Mouse (Mus musculus) 3134 (cell line): ENCODE data around the gene Scyl3.

Experiments used
- DNase-seq: peaks from one replicate; pipeline ENCODE4 v3.0.0-alpha.2; 2011; ENCODE audit warnings: low spot score; ENCODE audit not compliant: insufficient read length; ENCODE audit errors: extremely low read depth

The Scyl3 gene

DNA sequence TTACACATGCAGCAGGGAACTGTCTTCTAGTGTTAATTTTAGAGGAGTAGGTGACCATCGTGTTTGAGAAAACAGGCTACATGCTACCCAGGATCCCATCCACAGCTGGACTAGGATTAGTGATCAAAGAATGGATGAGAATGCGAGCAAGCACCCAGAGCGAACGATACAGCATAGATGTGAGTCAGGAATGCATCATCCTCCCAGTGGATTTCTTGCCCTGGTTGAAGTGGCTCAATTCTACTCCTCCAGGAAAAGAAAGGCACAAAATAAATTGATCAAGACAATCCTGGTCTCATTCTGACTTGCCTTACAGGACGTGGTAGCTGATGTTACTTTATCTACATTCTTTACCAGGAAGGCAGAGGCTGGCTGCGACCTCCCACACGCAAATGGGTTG lies at the start of gene Scyl3:
Scyl3 (plus strand) TSS at position 255 of the 400 bp plus-strand sequence.
- no peak for DNase-seq

DNA sequence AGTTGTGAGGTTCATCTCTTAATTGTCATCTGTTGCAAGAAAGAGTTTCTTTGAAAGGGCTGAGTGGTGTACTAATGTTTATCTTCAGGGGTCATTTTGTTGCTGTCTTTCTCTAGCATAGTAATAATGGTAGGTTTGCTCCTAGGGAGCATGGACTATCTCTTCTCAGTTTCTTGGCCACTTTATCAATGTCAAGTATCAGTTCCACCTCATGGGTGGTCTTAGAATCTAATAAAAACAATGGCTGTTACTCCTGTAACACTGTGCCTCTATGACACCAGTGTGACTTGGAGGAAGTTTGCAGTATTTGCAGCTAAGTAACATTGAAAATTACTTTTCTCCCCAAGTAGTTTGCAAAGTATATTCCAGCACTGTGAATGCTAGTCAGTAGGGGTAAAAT lies 39.3 kb upstream of the Scyl3 start:
- no peak for DNase-seq

DNA sequence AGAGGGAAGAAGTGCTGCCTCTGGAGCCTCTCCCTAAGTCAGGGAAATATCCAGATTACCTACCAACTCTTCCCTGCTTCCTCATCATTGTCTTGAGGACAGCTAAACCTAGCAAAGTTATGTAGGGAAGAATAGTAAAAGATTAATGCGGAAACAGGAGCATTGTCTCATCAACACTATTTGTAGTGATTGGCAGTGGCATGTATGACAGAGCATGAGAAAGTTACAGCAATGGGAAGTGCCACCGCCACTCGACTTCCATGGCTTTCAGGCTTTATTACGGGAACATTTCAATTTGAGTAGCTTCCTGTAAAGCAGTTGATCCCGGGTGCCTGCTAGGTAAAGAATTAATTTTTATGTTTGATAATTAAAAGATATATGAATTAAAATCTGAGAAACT lies 35.6 kb upstream of the Scyl3 start:
- no peak for DNase-seq

DNA sequence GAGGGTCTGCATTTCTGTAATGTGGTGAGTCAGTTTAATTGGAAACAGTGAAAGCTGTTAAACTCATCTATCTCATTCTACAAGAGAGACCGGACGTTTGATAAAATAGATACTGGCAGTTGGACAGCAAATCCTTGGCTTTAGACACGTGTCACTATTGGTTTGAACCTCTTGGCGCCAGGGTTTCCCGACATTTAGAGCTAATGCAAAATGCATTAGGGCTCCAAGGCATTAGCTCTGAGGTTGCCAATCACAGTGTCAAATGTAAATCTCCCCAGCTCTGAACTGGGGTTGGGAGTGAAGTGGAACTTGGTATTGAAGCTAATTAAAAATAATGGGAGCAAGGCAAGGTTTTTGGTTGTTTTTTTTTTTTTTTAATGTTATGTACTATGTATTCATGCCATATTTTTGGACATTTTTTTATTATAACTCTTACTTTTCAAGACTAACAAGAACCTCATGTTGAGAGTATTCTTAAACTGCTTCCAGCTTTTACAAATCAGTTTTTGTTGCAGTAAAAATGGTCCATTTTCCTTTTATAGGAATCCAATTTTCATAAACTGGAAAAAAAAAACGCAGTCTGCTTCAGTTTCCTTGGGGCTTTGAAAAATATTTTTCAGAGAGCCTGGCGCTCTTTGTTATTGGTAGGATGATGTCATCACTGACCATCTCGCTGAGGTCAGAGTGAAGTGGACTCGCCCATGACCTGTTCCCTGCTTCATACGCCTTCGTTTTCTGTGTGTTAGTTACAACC lies 34.9 kb upstream of the Scyl3 start:
- DNase-seq: no peak

DNA sequence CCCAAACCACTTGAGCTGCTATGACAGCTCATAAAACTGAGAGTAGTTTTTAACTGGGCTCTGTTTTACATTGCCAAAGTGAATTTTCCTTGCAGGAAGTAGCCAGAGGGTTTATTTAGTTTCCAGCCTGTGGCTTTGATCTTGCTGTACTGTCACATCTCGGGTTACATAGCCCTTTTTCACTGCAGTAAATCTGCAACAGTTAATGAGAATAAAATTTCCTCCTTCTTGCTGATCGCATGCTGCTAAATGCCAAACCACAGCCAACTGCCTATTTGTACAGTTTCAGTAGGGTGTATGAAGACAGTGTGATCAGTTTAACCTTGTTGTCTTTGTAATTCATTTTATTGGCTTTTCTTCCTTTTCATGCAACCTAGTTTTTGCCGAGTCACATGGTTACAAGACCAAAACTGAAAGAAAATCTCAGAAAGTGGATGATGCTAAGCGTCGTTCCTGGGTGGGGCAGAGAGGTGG lies 30.6 kb upstream of the Scyl3 start:
- no peak for DNase-seq

DNA sequence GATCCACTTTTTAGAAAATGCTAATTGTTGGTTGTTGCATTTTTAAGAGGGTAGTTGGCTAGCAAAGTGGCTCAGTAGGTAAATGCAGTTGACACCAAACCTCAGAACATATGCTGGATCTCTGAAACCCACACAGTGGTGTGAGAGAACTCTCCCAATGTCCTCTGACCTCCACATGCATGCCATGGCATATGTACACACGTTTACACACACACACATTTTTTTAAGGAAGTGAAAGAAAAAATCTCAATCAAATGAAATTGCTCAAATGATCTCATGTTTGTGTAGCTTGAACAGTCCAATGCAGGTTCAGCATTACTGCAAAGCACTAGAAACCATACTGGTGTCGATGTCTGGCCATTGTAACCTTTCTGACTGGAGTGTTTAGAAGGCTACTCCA lies 29.3 kb upstream of the Scyl3 start:
- DNase-seq: no peak

DNA sequence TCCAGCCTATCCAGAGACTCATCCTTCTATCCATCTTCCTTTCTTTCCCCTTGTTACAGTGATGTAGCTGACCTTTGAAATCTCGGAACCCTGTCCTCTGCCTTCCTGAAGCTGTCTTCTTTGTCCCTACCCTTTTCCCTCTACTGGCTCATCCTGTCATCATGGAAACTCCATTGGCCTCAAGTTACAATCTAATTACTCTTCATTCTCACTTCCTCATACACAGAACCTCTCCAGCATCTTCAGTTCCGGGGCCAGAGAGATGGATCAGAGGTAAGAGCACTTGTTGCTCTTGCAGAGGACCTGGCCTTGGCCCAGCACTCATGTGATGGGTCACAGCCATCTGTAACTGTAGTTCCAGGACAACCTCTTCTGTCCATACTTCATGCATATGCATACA lies 28.7 kb upstream of the Scyl3 start:
- no peak for DNase-seq

DNA sequence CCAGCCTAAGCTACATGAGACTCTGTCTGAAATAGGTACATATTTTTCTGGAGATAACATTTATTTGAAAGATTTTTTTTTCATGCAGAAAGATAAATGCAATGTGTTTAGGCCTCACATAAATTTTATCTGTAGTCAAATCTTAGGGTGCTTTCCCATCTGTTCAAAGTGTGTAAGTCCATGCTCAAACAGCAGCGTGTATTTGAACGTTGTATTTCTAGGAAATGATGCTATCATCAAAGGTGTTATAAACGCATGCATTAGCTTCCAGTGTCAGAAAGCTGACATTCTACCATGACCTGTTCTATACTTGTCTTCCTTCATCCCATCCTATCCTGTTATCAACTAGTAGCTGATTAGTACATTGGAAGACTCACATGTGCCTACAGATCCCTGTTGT lies 25.5 kb upstream of the Scyl3 start:
- no peak for DNase-seq

DNA sequence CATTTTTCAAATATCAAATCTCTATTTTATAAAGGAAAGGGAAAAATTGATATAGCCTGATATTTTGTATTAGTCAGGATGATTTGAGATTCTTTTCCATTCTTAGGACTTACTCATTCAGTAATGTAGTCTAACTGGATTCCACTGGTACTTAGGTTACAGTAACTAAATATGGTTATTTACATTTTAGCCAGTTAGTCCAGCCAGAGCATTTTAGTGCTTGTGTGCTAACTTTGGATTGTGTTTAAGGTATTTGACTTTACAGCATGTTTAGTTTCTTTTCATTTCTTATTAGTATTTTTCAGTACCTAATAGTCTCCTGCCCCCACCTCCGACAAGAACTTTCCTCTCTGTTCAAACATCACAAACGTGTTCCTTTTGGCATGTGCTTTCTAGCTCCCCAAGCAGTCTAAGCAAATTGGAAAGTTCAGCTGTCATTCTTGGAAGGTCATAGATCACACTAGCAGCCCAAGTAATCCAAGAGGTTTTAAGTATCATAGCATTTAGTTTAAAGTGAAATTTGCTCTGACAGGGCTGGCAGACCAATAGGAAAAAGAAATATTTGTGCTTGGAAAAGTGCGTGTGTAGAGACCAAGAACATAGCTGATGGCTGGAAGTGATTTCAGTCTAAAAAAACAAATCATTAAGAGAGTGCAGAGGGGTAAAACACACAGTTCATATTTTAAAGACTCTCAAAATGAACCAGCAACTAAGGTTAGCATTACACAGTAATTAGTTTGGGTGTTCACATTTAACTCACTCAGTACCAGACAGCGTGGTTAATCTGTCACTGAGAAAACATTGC lies 21.7 kb upstream of the Scyl3 start:
- DNase-seq: no peak

DNA sequence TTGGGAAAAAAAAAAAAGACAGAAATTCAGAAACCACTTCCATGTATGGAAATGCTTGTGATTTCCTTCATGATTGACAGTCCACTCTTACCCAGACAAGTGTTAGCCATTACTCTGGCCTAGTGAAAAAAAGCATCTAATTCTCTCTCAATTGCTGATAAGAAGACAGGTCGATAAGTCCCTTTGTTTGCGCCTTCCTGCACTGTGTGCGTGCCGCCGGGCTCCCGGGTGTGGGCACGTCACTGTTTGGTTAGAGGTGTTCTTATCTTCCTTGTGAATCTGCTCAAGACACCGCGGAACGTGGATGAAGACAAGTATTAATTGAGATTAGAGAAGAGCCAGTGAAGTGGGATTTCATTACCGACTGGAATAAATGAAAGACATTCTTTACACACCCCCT lies 20.5 kb upstream of the Scyl3 start:
- no peak for DNase-seq

DNA sequence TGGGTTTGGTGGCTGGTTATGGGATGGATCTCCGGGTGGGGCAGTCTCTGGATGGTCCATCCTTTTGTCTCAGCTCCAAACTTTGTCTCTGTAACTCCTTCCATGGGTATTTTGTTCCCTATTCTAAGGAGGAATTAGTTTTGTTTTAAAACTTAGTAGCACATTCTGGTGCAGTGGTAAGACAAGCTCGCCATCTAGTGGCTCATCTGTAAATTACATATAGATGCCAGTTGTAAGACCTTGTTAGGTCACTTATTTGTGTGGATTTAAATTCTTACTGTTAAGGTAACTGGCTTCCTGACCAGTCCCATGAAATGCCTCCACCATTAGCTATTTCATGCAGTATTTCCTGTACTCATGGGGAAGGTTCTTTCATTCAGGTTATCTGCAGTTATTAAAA lies 18.6 kb upstream of the Scyl3 start:
- DNase-seq: peak; percentile 30

DNA sequence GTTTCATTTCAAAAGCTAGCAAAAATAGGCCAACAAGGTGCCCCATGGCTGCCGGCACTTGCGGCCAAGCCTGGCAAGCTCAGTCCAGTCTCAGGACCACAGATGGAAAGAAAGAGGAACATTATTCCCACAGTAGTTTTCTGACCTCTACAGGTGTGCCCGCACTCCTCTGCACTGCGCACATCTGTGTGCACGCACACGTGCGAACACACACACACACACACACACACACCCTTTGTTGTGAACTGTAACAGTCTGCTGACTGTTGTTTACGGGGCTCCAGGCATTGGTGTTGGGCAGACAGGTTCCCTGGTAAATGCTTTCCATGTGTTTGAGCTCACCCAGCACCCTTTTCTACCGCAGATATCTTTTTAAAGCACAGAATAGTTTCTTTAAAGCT lies 18.1 kb upstream of the Scyl3 start:
- no peak for DNase-seq

DNA sequence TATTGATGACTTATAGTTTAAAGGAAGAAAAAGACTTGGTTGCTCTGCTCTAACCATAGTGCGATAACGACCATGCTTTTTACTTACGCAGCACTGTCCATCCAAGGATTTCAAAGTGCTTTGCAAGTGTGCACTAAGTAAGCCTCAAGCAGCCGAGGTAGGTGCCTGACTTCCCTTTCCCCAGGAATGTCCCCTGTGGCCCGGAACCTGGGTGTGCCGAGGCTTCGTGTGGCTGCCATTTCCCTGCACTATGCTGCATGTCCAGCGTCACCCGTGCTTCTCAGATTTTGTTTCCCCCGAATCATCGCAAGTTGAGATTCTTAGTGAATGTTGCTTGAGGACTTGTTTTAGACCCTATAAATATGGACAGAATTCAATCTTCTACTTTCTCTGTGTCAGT lies 16.9 kb upstream of the Scyl3 start:
- DNase-seq: no peak

DNA sequence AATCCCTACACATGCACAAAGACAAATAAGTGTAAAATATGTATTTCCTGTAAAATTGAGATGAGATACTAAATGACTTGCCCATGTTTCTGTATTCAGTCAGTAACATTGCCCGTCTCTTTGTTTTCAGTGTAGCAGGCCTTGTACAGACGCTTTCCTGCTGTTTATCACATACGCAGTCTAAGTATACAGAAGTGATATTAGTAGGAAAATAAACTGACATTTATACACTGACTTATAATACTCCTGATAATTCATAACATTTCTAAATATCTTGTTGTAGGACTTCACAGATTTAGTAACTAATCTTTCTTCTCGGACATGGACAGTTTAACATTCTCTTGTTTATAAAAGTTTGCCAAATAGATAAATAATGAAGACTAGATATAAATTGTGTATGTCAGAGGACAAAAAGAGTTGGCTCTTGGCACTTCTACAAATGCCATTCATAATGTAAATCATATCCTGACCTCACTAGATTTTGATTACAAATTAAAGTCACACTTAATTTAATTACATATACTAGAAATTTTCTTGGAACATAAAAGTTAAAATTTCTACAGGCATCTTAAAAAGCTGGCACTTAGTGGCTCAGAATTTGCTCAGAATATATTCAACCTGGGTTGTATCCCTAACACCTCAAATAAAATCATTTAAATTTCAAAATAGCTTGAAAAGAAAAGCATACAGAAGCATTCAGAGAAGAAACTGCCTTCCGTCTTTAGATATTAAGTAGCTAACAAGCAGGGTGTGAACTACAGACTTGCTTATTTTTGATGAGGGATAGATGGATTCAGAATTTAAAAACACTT lies 11.3 kb upstream of the Scyl3 start:
- no peak for DNase-seq

DNA sequence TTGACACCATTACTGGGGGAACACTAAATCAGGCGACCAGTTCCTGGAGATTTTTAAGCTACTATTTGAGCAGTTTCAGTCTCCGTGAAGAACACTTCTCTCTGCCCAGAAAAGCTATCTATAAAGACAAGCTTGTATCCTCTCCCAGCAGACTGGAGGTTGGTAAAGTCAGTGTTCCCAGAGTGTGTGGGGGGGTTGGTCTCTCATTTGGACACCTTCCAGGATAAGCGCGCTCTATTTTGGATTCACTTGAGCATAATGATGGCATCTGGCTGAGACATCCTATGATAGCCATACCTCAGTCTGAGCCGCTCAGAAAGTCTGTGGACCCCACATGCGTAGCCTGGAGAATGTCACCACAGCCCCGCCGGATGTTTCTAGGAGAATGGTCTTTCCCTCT lies 4.8 kb upstream of the Scyl3 start:
- no peak for DNase-seq

DNA sequence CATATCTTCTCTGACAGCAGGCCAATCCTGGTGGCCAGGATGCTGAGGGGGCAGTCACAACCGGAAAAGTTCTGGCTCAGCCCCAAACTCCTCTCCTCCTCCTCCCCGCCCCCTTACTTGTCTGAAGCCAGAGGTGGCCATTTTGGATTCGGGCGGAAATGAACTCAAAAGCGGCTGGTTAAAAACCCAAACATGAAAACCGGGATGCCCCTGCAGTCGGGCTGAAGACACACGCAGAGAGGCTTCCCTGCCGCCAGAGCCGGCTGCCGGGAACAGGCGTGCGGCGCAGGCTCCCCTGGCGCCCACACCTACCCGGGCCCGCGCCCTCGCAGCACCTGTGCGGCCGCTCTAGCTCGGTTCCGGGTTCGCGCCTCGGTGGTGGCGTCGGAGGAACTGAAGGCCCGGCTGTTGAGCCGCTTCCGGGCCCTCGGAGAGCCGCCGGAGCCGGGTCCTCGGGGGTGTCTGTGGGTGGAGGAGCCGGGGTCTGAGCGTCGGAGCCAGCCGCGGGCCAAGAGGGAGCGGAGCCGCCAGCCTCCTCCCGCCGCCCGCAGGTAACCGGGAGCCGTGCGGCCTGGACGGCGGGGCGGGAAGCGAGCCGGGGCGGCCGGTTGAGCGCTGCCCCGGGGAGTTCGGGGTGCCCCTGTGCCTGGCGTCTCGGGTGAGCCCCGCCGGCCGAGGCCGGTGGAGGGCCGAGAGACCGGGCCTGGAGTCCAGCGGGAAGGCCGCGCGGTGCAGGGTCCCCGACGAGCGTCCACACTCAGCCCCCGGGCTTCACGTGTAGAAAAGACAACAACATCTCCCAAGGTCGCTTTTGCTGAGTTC lies 947 bp downstream of the Scyl3 start:
- DNase-seq: peak; percentile 89

DNA sequence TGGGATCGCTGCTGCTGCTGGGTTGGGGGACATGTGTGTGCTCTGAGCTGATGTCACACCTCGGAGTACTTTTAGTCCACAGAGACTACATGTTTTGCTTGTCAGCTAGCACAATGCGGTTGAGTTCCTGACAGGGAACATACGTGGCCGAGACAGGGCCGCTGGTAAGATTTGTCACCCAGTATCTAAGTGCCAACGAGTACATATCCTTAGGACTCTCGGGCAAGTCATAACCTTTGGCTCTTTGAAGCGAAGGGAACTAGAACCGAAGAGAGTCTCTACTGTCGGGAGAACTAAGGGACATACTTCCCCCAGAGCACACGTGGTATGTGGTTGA lies 1.5 kb downstream of the Scyl3 start:
- DNase-seq: no peak

DNA sequence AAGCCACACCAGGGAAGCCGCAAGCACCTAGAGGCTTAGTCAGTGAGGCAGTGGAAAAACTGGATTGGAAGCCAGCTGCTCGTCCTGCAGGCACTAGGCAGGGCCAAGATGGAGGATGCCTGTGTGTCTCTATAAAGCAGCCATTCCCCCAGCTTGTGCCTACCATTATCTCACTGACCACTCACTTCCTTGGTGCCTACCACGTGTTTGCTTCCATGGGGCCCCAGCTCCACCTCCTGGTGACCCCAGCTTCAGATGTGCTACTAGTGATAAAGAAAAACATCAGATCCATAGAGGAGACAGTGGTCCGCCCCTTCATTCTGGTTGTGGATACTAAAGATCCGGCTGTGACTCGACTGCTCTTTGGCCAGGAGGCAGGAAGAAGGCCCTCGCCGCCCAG lies 2.9 kb downstream of the Scyl3 start:
- DNase-seq: no peak

DNA sequence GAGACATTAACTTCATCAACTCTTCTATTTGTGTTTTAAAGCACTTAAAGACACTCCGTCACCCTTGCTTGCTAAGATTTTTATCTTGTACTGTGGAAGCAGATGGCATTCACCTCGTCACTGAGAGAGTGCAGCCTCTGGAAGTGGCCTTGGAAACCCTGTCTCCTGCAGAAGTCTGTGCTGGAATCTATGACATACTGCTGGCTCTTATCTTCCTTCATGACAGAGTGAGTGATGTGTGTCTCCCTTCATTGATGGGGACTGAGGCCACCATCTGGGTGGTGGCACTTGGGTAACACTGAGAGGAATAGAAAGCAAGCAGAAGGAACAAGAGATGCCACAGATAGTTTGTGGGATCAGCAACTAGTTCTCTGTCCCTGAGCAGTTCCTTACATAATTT lies 5.7 kb downstream of the Scyl3 start:
- no peak for DNase-seq

DNA sequence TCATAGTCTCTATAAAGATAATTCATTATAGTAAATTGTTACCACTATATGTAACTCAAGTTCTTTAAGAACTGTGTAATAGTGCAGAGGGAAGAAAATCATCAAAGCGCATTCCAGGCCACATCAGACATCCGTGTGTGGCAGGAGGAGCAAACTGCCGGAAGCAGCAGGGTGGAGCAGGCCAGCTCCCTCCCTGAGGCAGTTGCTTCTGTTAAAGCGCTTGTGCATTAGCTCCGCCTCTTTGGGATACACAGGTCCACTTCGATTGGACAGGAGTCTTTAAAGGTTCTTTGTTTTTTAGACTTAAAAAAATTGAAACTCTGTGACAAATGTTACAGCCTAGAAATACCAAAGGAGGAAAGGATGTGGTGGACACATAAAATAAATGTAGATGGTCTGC lies 13.2 kb downstream of the Scyl3 start:
- DNase-seq: no peak

DNA sequence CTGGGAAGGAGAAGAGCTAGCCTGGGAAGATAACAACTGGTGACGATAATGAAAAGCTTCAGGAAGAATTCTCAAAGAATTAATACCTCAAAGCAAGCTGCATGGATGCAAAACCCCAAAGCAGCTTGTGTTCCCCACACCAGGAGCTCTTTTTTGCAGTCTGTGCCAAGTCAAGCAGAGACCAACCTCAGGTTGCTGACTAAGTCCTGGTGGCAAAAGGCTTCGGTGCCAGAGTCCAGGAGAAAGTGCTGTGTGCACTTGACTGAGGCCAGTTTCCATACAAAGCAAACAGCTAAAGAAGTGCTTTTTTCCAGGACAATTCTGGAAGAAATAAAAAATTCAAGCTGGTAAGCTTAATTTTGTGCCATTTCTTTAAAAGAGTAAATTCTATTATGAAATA lies 24.5 kb downstream of the Scyl3 start:
- no peak for DNase-seq
